Mouse (Mus musculus): ENCODE data around the gene Lyrm1. TPM values are rescaled to one million over a fixed set of nuclear protein-coding genes. Genes with fewer than 3 reads are reported as not detected.

Lyrm1 gene
- polyA plus RNA-seq, 1 experiment from 2014 or later, result 10.6 TPM

DNA sequence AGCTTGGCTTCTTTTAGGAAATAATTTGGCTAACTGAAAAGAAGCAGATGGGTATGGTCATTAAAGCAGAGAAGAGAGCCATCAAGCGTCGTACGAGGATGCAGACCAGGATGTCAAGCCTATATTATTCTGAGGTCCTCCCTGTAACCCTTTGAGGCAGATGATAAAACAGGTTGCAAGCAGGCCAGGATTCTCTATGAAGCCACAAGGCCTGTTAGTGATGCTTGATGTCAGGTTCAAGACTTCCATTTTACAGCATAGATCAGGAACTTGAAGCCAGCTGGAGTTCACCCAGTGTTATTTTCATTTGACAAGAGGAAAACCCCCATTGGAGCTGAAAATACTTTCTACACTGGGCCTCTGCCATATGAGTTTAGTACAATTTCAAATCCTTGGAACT, 84.5 kb downstream of the Lyrm1 start:
- Histone ChIP-seq H3K9ac (ENCODE audit: low read depth, low read length) (no peak overlapping the region), H3K4me2 (ENCODE audit: low read depth, low read length) (no peak overlapping the region), H3K27me3 (replicated peaks; ENCODE audit: control insufficient read depth, insufficient read depth, low read length) (no peaks in the 10 kb centered on the region), H3K4me1 (ENCODE audit: control insufficient read depth, insufficient read depth, low read length) (no peaks in the 10 kb centered on the region), H3K36me3 (ENCODE audit: control insufficient read depth, insufficient read depth, low read length) (no peaks in the 10 kb centered on the region), H3K9me3 (ENCODE audit: control insufficient read depth, low read length) (no peaks in the 10 kb centered on the region), H3K27ac (replicated peaks; ENCODE audit: low read depth, low read length) (no peak overlapping the region), H3K4me3 (ENCODE audit: low read depth, low read length) (no peak overlapping the region)
- no peak for DNase-seq (ENCODE audit: low spot score)
- ATAC-seq (ENCODE audit: low read depth), result no peak
- 86% methylated on average over 3 of the region's 3 CpGs for WGBS

DNA sequence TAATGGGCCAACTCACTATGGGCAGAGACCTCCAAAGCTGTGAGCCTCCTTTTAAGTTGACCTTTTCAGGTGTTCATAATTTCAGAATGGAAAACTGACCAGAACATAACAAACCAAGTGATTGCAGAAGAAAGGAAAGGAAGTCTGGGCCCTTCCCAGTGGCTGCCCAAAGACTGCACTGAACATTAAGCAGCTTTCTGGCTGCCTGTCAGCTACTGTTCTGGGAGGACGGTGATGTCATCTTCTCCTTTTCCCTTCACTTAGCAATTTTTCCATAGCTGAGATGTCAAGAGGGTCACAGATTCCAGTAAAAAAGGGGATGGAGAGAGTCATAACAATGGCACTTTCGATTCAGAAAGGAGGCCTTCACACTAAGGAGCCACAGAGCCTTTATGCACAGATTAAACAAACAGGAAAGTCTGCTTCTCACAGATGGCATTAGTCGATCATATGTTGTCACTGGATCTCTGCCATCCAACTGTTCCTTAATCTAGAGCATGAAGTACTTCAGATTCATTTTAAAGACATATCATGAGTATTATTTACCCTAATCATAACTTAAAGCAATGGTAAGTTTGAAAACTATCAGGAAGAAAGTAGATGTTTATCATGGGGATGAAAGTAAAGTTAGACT, 89.7 kb downstream of the Lyrm1 start:
- Histone ChIP-seq H3K36me3 (ENCODE audit: control insufficient read depth, insufficient read depth, low read length) (no peaks in the 10 kb centered on the region), H3K27me3 (replicated peaks; ENCODE audit: control insufficient read depth, insufficient read depth, low read length) (no peaks in the 10 kb centered on the region), H3K9me3 (ENCODE audit: control insufficient read depth, low read length) (no peaks in the 10 kb centered on the region), H3K4me2 (ENCODE audit: low read depth, low read length) (no peak overlapping the region), H3K27ac (replicated peaks; ENCODE audit: low read depth, low read length) (no peak overlapping the region), H3K9ac (ENCODE audit: low read depth, low read length) (no peak overlapping the region), H3K4me1 (ENCODE audit: control insufficient read depth, insufficient read depth, low read length) (no peaks in the 10 kb centered on the region), H3K4me3 (ENCODE audit: low read depth, low read length) (no peak overlapping the region)
- WGBS, result 61% methylated on average over 3 of the region's 3 CpGs
- ATAC-seq (ENCODE audit: low read depth) (no peak), DNase-seq (ENCODE audit: low spot score) (no peak)

DNA sequence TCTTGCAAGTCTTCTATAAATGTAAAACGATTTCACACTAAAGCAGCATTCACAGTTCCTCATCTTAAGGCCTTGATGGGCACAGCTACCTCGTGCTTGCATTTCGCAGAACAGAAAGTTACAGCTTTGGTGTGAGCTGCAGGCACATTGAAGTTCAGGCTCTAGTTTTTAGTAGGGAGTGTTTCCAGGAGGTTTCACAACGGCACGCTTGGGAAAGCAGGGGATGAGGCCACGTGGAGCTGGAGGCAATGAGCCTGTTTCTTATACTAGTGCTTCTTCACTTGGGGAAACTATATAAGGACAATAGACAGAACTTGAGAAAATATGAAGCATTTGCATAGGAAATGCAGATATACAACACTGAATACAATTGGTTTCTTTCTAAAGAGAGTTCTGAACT, 101.4 kb downstream of the Lyrm1 start:
- Histone ChIP-seq H3K9me3 (ENCODE audit: control insufficient read depth, low read length) (no peaks in the 10 kb centered on the region), H3K4me3 (ENCODE audit: low read depth, low read length) (no peak overlapping the region), H3K27me3 (replicated peaks; ENCODE audit: control insufficient read depth, insufficient read depth, low read length) (no peaks in the 10 kb centered on the region), H3K4me1 (ENCODE audit: control insufficient read depth, insufficient read depth, low read length) (no peaks in the 10 kb centered on the region), H3K27ac (replicated peaks; ENCODE audit: low read depth, low read length) (no peak overlapping the region), H3K4me2 (ENCODE audit: low read depth, low read length) (no peak overlapping the region), H3K9ac (ENCODE audit: low read depth, low read length) (no peak overlapping the region), H3K36me3 (ENCODE audit: control insufficient read depth, insufficient read depth, low read length) (no peaks in the 10 kb centered on the region)
- ATAC-seq (ENCODE audit: low read depth), result no peak
- WGBS, result 71% methylated on average over 6 of the region's 6 CpGs
- no peak for DNase-seq (ENCODE audit: low spot score)

Other genes starting within 250 kb of the Lyrm1 start
- gene Acsm4, start 205.8 kb upstream of the Lyrm1 start, polyA plus RNA-seq (2014; fragmentation: Nextera tagmentation; extraction: Ambion mirVana), result 8.9 and 9.6 TPM in 2 replicates
- gene Thumpd1, start 175.1 kb upstream of the Lyrm1 start, polyA plus RNA-seq (2014; fragmentation: Nextera tagmentation; extraction: Ambion mirVana), result 65.3 and 82.7 TPM in 2 replicates
- 0.24 TPM in 2 replicates for gene Acsm3, start 134.9 kb upstream of the Lyrm1 start, polyA plus RNA-seq (2014; fragmentation: Nextera tagmentation; extraction: Ambion mirVana)
- 17.8 and 24.2 TPM in 2 replicates for gene Rexo5, start 101.9 kb upstream of the Lyrm1 start, polyA plus RNA-seq (2014; fragmentation: Nextera tagmentation; extraction: Ambion mirVana)
- 22.2 and 25.0 TPM in 2 replicates for gene Eri2, start 101.8 kb upstream of the Lyrm1 start, polyA plus RNA-seq (2014; fragmentation: Nextera tagmentation; extraction: Ambion mirVana)
- gene Dcun1d3, start 437 bp downstream of the Lyrm1 start, polyA plus RNA-seq (2014; fragmentation: Nextera tagmentation; extraction: Ambion mirVana), result 7.5 and 7.9 TPM in 2 replicates
- gene Dnah3, start 199.4 kb downstream of the Lyrm1 start, polyA plus RNA-seq (2014; fragmentation: Nextera tagmentation; extraction: Ambion mirVana), result 0.70 TPM in 1 of 2 replicates, not detected in the other
- gene Tmem159, start 206.5 kb downstream of the Lyrm1 start, polyA plus RNA-seq (2014; fragmentation: Nextera tagmentation; extraction: Ambion mirVana), result 24.2 and 25.8 TPM in 2 replicates
- gene Zp2, start 249.4 kb downstream of the Lyrm1 start, polyA plus RNA-seq (2014; fragmentation: Nextera tagmentation; extraction: Ambion mirVana), result 1.2 and 1.7 TPM in 2 replicates